Mouse (Mus musculus) cerebellum, adult 2 months (tissue): ENCODE measurements around the gene Proser2. TPM values are rescaled to one million over a fixed set of nuclear protein-coding genes. Genes with fewer than 3 reads are reported as not detected.

Source experiments
- DNase-seq, 2 experiments: peaks; one replicate each; pipeline ENCODE4 v3.0.0; 2021
- H3K27ac ChIP-seq: fragments of 200-500 bp; 2 replicates; pipeline ENCODE4 v1.5.1; 2012; ENCODE audit warnings: low read length, control low read depth, inconsistent platforms; ENCODE audit not compliant: insufficient read depth
- H3K27me3 ChIP-seq: fragments of 200-500 bp; 2 replicates; pipeline ENCODE4 v1.6.1; 2012; ENCODE audit warnings: inconsistent platforms, mild to moderate bottlenecking, low read length, moderate library complexity; ENCODE audit not compliant: control insufficient read depth, insufficient read depth
- H3K4me1 ChIP-seq: fragments of 200-500 bp; 2 replicates; pipeline ENCODE4 v1.6.1; 2011; ENCODE audit warnings: low read length; ENCODE audit not compliant: control insufficient read depth, insufficient read depth
- H3K4me3 ChIP-seq: fragments of 200-500 bp; replicated peaks from 2 replicates; pipeline ENCODE3; 2011; ENCODE audit warnings: mild to moderate bottlenecking, low read depth, low read length, control low read depth; ENCODE audit not compliant: insufficient read depth
- CTCF ChIP-seq: fragments of 200-500 bp; IDR thresholded peaks from 2 replicates; pipeline ENCODE4 v1.5.1; 2011; ENCODE audit warnings: low read depth, mild to moderate bottlenecking, control low read depth, low read length, moderate library complexity, borderline replicate concordance; ENCODE audit not compliant: insufficient read depth
- POLR2A ChIP-seq: fragments of 200-500 bp; IDR thresholded peaks from 2 replicates; pipeline ENCODE4 v1.6.1; 2011; ENCODE audit warnings: low read length, control low read depth, borderline replicate concordance; ENCODE audit not compliant: insufficient read depth
- WGBS: fragments of 180-500 bp; shearing (Covaris S2); methylation state at CpG from one replicate; pipeline ENCODE4 v1.1.7; 2018; 5-methylcytosine and 5-hydroxymethylcytosine counted together
- polyA plus RNA-seq: library from polyadenylated mRNA; depleted of rRNA; stranded (reverse); fragments of >200 nt; gene quantifications from 2 replicates; pipeline ENCODE4 v1.2.3, GENCODE M21; 2012

Proser2 gene
- polyA plus RNA-seq, 1 experiment = 7.7 TPM

- WGBS = 69% methylated on average over 6 of the region's 6 CpGs
- no peak for DNase-seq
- Histone ChIP-seq H3K27ac (no peak overlapping the region), H3K4me1 (no peaks in the 10 kb centered on the region), H3K27me3 (no peaks in the 10 kb centered on the region; the same call in 1 of the 2 replicates), H3K4me3 (no peak overlapping the region)
- TF ChIP-seq CTCF = no peak
- TF ChIP-seq POLR2A = no peak
These were observed 32.5 kb upstream of the Proser2 start for GRCm38 (mm10) chr2:6162366-6163040.

- H3K4me1 ChIP-seq = no peaks in the 10 kb centered on the region
- WGBS = 64% methylated on average over 2 of the region's 2 CpGs
- no peaks in the 10 kb centered on the region; the same call in 1 of the 2 replicates for H3K27me3 ChIP-seq
- DNase-seq = no peak
- H3K27ac ChIP-seq = no peak overlapping the region
- H3K4me3 ChIP-seq = no peak overlapping the region
- TF ChIP-seq CTCF (no peak), POLR2A (no peak)
These were observed 29.7 kb upstream of the Proser2 start for GRCm38 (mm10) chr2:6159735-6160134.

- WGBS = 92% methylated on average over 9 of the region's 9 CpGs
- Histone ChIP-seq H3K4me3 (no peak overlapping the region), H3K27ac (no peak overlapping the region), H3K27me3 (no peaks in the 10 kb centered on the region; the same call in 1 of the 2 replicates), H3K4me1 (no peaks in the 10 kb centered on the region)
- no peak for DNase-seq
- TF ChIP-seq CTCF (no peak), POLR2A (no peak)
These were observed 29.2 kb upstream of the Proser2 start for GRCm38 (mm10) chr2:6159219-6159618.

DNA sequence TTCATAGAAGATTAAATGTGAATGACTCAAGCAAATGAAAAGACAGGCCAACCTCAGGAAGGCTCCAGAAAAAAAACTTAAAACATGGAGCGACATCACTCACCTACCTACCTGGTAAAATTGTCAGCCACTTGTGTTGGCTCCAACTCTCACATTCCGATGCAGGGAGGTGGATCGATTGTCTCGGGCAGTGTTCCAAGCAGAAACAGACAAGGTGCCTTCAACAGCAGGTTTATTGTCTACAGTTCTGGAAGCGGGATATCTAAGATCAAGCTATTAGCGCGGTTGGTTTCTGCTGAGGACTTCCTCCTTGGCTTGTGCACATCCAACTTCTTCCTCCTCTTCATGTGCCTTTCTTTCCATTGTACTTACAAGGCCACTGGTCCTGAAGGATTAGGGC is 27.6 kb upstream of the Proser2 start:
- TF ChIP-seq POLR2A = no peak
- Histone ChIP-seq H3K27me3 (no peaks in the 10 kb centered on the region; the same call in 1 of the 2 replicates), H3K4me3 (no peak overlapping the region), H3K4me1 (no peaks in the 10 kb centered on the region), H3K27ac (no peak overlapping the region)
- WGBS = 90% methylated on average over 7 of the region's 7 CpGs
- DNase-seq = no peak

DNA sequence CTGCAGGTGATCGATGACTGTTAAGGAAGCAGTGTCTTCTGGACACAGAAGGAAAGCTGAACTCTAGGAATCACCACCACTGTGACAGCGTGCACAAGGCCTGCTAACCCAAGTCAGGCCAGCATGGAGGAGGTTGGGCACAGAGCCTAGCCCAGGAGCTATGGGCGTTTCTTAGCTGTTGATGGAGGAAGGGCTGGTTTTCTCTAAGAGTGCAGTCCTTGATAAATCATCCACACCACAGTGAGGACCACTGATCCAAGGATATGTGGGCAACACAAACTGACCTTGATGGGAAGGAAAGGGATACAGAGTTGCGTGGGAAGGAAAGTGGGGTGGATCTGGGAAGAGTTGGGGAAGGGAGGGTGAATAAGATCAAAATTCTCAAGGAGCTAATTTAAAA is 27.2 kb upstream of the Proser2 start:
- WGBS = 87% methylated on average over 4 of the region's 4 CpGs
- H3K4me1 ChIP-seq = no peaks in the 10 kb centered on the region
- DNase-seq = no peak
- H3K4me3 ChIP-seq = no peak overlapping the region
- H3K27ac ChIP-seq = no peak overlapping the region
- TF ChIP-seq POLR2A = no peak
- no peak for TF ChIP-seq CTCF
- no peaks in the 10 kb centered on the region; the same call in 1 of the 2 replicates for H3K27me3 ChIP-seq

GRCm38 (mm10) chr2:6149801-6150200 is 19.8 kb upstream of the Proser2 start:
- Histone ChIP-seq H3K27ac (no peak overlapping the region), H3K4me1 (0 out of 2 replicates have a peak, but pooled peaks cover 2% of the 10 kb centered on the region), H3K4me3 (no peak overlapping the region), H3K27me3 (no peaks in the 10 kb centered on the region)
- 95% methylated on average over 5 of the region's 5 CpGs for WGBS
- no peak for DNase-seq
- no peak for TF ChIP-seq CTCF
- no peak for TF ChIP-seq POLR2A

DNA sequence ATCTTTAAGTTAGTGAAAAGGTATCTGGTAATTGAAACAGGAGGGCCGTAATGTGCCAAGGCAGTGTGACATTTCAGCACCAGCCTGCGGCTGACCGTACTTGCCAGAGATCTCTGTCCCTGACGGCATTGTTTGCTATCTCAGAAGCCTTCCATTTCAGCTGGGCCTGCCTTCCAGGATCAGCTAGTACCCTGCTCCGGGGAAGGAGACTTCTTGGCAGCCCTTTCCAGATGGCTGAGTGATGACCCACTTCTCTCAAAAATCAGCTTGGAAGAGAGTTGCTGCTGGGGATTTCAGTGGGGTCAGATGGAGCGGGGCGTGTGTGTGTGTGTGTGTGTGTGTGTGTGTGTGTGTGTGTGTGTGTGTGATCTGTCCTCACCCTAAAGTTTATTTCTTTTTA is 16.9 kb upstream of the Proser2 start:
- WGBS = 40% methylated on average over 7 of the region's 7 CpGs
- no peak for TF ChIP-seq POLR2A
- TF ChIP-seq CTCF = no peak
- Histone ChIP-seq H3K4me1 (0 out of 2 replicates have a peak, but pooled peaks cover 2% of the 10 kb centered on the region), H3K27me3 (no peaks in the 10 kb centered on the region), H3K4me3 (no peak overlapping the region), H3K27ac (no peak overlapping the region)
- peak in 1 of 2 experiments; percentile 42 for DNase-seq

GRCm38 (mm10) chr2:6146257-6146656 is 16.2 kb upstream of the Proser2 start:
- WGBS = 89% methylated on average over 4 of the region's 4 CpGs
- H3K27me3 ChIP-seq = no peaks in the 10 kb centered on the region
- 0 out of 2 replicates have a peak, but pooled peaks cover 2% of the 10 kb centered on the region for H3K4me1 ChIP-seq
- TF ChIP-seq CTCF (no peak), POLR2A (no peak)
- no peak overlapping the region for H3K4me3 ChIP-seq
- no peak overlapping the region for H3K27ac ChIP-seq
- DNase-seq = no peak
